Mouse (Mus musculus) G1E (cell line): ENCODE data around the gene Shoc2.

Source experiments
- CTCF ChIP-seq: IDR thresholded peaks from 2 replicates; pipeline ENCODE4 v1.5.1; 2012; ENCODE audit warnings: low read depth, low read length, inconsistent platforms, mixed read lengths
- GATA1 ChIP-seq: IDR thresholded peaks from 2 replicates; pipeline ENCODE4 v1.6.1; 2012; ENCODE audit warnings: borderline replicate concordance, low read length, inconsistent platforms, mixed read lengths
- TAL1 ChIP-seq: conservative IDR thresholded peaks from 2 replicates; pipeline ENCODE4 v1.6.1; 2012; ENCODE audit warnings: low read depth, low read length, inconsistent platforms, mixed read lengths

GRCm38 (mm10) chr19:54072233-54072800 lies 128.2 kb downstream of the Shoc2 start:
- TF ChIP-seq CTCF (no peak), TAL1 (no peak), GATA1 (no peak)
